Mouse (Mus musculus): ENCODE measurements around the gene Arhgap23. TPM values are rescaled to one million over a fixed set of nuclear protein-coding genes. Genes with fewer than 3 reads are reported as not detected.

Gene Arhgap23
- polyA plus RNA-seq, 1 experiment from 2014 or later = 5.9 TPM

- Histone ChIP-seq H3K27me3 (no peaks in the 10 kb centered on the region), H3K4me2 (no peak overlapping the region), H3K4me3 (replicated peaks) (no peak overlapping the region), H3K36me3 (peaks cover 77% of the 10 kb centered on the region), H3K4me1 (peaks cover 30% of the 10 kb centered on the region), H3K27ac (no peak overlapping the region), H3K9me3 (replicated peaks) (no peaks in the 10 kb centered on the region), H3K9ac (no peak overlapping the region)
- ATAC-seq (replicated peaks; ENCODE audit: low FRiP score) = no peak
- 88% methylated on average over 6 of the region's 6 CpGs for WGBS
These were observed 63.0 kb downstream of the Arhgap23 start for GRCm38 (mm10) chr11:97478345-97478744.

GRCm38 (mm10) chr11:97479085-97479484 is 63.8 kb downstream of the Arhgap23 start:
- 64% methylated on average over 10 of the region's 10 CpGs for WGBS
- H3K9ac ChIP-seq = no peak overlapping the region
- H3K27ac ChIP-seq = no peak overlapping the region
- peaks cover 70% of the 10 kb centered on the region for H3K36me3 ChIP-seq
- no peaks in the 10 kb centered on the region for H3K9me3 ChIP-seq (replicated peaks)
- no peaks in the 10 kb centered on the region for H3K27me3 ChIP-seq
- no peak for ATAC-seq (replicated peaks; ENCODE audit: low FRiP score)
- H3K4me3 ChIP-seq (replicated peaks) = no peak overlapping the region
- H3K4me2 ChIP-seq = no peak overlapping the region
- peaks cover 30% of the 10 kb centered on the region for H3K4me1 ChIP-seq

GRCm38 (mm10) chr11:97479824-97480223 is 64.5 kb downstream of the Arhgap23 start:
- H3K9ac ChIP-seq = no peak overlapping the region
- no peaks in the 10 kb centered on the region for H3K27me3 ChIP-seq
- H3K4me2 ChIP-seq = no peak overlapping the region
- H3K36me3 ChIP-seq = peaks cover 74% of the 10 kb centered on the region
- peaks cover 30% of the 10 kb centered on the region for H3K4me1 ChIP-seq
- no peak overlapping the region for H3K4me3 ChIP-seq (replicated peaks)
- H3K27ac ChIP-seq = no peak overlapping the region
- ATAC-seq (replicated peaks; ENCODE audit: low FRiP score) = no peak
- 85% methylated on average over 8 of the region's 8 CpGs for WGBS
- no peaks in the 10 kb centered on the region for H3K9me3 ChIP-seq (replicated peaks)

GRCm38 (mm10) chr11:97485661-97486060 is 70.3 kb downstream of the Arhgap23 start:
- no peak overlapping the region for H3K4me2 ChIP-seq
- no peak overlapping the region for H3K4me3 ChIP-seq (replicated peaks)
- H3K9ac ChIP-seq = no peak overlapping the region
- ATAC-seq (replicated peaks; ENCODE audit: low FRiP score) = no peak
- no peak overlapping the region for H3K27ac ChIP-seq
- 58% methylated on average over 8 of the region's 8 CpGs for WGBS
- H3K4me1 ChIP-seq = peaks cover 23% of the 10 kb centered on the region
- peaks cover 64% of the 10 kb centered on the region for H3K36me3 ChIP-seq
- H3K9me3 ChIP-seq (replicated peaks) = no peaks in the 10 kb centered on the region
- H3K27me3 ChIP-seq = no peaks in the 10 kb centered on the region

- WGBS = 46% methylated on average over 3 of the region's 3 CpGs
- Histone ChIP-seq H3K9ac (no peak overlapping the region), H3K9me3 (replicated peaks) (no peaks in the 10 kb centered on the region), H3K27ac (no peak overlapping the region), H3K4me1 (peaks cover 11% of the 10 kb centered on the region), H3K4me3 (replicated peaks) (no peak overlapping the region), H3K36me3 (peaks cover 74% of the 10 kb centered on the region), H3K27me3 (no peaks in the 10 kb centered on the region), H3K4me2 (no peak overlapping the region)
- no peak for ATAC-seq (replicated peaks; ENCODE audit: low FRiP score)
These were observed 72.3 kb downstream of the Arhgap23 start for GRCm38 (mm10) chr11:97487656-97488055.

- H3K4me3 ChIP-seq (replicated peaks) = no peak overlapping the region
- H3K4me2 ChIP-seq = no peak overlapping the region
- ATAC-seq (replicated peaks; ENCODE audit: low FRiP score) = 0 out of 2 replicates have a peak, but pooled peaks have one; percentile 49
- no peaks in the 10 kb centered on the region for H3K9me3 ChIP-seq (replicated peaks)
- WGBS = 29% methylated on average over 16 of the region's 16 CpGs
- H3K9ac ChIP-seq = no peak overlapping the region
- H3K27ac ChIP-seq = no peak overlapping the region
- peaks cover 81% of the 10 kb centered on the region for H3K36me3 ChIP-seq
- peaks cover 7% of the 10 kb centered on the region; the same call in 1 of the 2 replicates for H3K4me1 ChIP-seq
- no peaks in the 10 kb centered on the region for H3K27me3 ChIP-seq
These were observed 74.4 kb downstream of the Arhgap23 start for GRCm38 (mm10) chr11:97489589-97490324.

GRCm38 (mm10) chr11:97491640-97492039 is 76.3 kb downstream of the Arhgap23 start:
- no peaks in the 10 kb centered on the region for H3K9me3 ChIP-seq (replicated peaks)
- no peak overlapping the region for H3K4me2 ChIP-seq
- H3K36me3 ChIP-seq = peaks cover 77% of the 10 kb centered on the region
- no peak overlapping the region for H3K27ac ChIP-seq
- no peak overlapping the region for H3K9ac ChIP-seq
- no peaks in the 10 kb centered on the region for H3K4me1 ChIP-seq
- H3K27me3 ChIP-seq = no peaks in the 10 kb centered on the region
- ATAC-seq (replicated peaks; ENCODE audit: low FRiP score) = no peak
- 69% methylated on average over 10 of the region's 10 CpGs for WGBS
- no peak overlapping the region for H3K4me3 ChIP-seq (replicated peaks)

- 80% methylated on average over 3 of the region's 3 CpGs for WGBS
- Histone ChIP-seq H3K4me1 (no peaks in the 10 kb centered on the region), H3K9ac (no peak overlapping the region), H3K4me3 (replicated peaks) (no peak overlapping the region), H3K36me3 (peaks cover 75% of the 10 kb centered on the region), H3K9me3 (replicated peaks) (no peaks in the 10 kb centered on the region), H3K27ac (no peak overlapping the region), H3K27me3 (peaks cover 5% of the 10 kb centered on the region; the same call in 1 of the 2 replicates), H3K4me2 (no peak overlapping the region)
- ATAC-seq (replicated peaks; ENCODE audit: low FRiP score) = no peak
These were observed 77.5 kb downstream of the Arhgap23 start for GRCm38 (mm10) chr11:97492836-97493235.

- 89% methylated on average over 4 of the region's 4 CpGs for WGBS
- Histone ChIP-seq H3K4me1 (peaks cover 26% of the 10 kb centered on the region), H3K9ac (no peak overlapping the region), H3K27ac (no peak overlapping the region), H3K9me3 (replicated peaks) (no peaks in the 10 kb centered on the region), H3K4me3 (replicated peaks) (no peak overlapping the region), H3K27me3 (peaks cover 51% of the 10 kb centered on the region), H3K36me3 (peaks cover 50% of the 10 kb centered on the region), H3K4me2 (no peak overlapping the region)
- no peak for ATAC-seq (replicated peaks; ENCODE audit: low FRiP score)
These were observed 82.2 kb downstream of the Arhgap23 start for GRCm38 (mm10) chr11:97497543-97497942.

- peak within 1 kb of the TSS; percentile 15; the same call in 1 of the 2 replicates for H3K9ac ChIP-seq
- peaks cover 29% of the 10 kb centered on the region for H3K4me1 ChIP-seq
- H3K4me2 ChIP-seq = peak within 1 kb of the TSS; percentile 66
- peak within 1 kb of the TSS; percentile 39 for H3K4me3 ChIP-seq (replicated peaks)
- WGBS = 15% methylated on average over 81 of the region's 88 CpGs
- no peak within 1 kb of the TSS for H3K27ac ChIP-seq
- peaks cover 26% of the 10 kb centered on the region for H3K36me3 ChIP-seq
- peaks cover 56% of the 10 kb centered on the region for H3K27me3 ChIP-seq
- peak; percentile 23 for ATAC-seq (replicated peaks; ENCODE audit: low FRiP score)
- no peaks in the 10 kb centered on the region for H3K9me3 ChIP-seq (replicated peaks)
These were observed 84.8 kb downstream of the Arhgap23 start, which contains the start of gene 4933428G20Rik for GRCm38 (mm10) chr11:97499865-97500719. Gene 4933428G20Rik (minus strand): TSS chr11:97500340.

- Histone ChIP-seq H3K27me3 (peaks cover 56% of the 10 kb centered on the region), H3K4me1 (peaks cover 29% of the 10 kb centered on the region), H3K4me2 (peak overlapping the region; percentile 66), H3K9ac (peak overlapping the region; percentile 15; the same call in 1 of the 2 replicates), H3K9me3 (replicated peaks) (no peaks in the 10 kb centered on the region), H3K36me3 (peaks cover 18% of the 10 kb centered on the region), H3K4me3 (replicated peaks) (peak overlapping the region; percentile 39), H3K27ac (no peak overlapping the region)
- peak; percentile 17; the same call in 1 of the 2 replicates for ATAC-seq (replicated peaks; ENCODE audit: low FRiP score)
- WGBS = 17% methylated on average over 51 of the region's 51 CpGs
These were observed 85.6 kb downstream of the Arhgap23 start for GRCm38 (mm10) chr11:97500720-97501448.

All from kidney, embryonic 15.5 days (tissue).